Mouse (Mus musculus) thymus, postnatal 14 days (tissue): ENCODE measurements around the gene Ankrd13b.
A peak's percentile ranks its signal among the peaks of the same experiment; 100 is the strongest.

ENCODE experiments used
- DNase-seq: peaks from one replicate; pipeline ENCODE4 v3.0.0; 2021

The Ankrd13b gene

GRCm38 (mm10) chr11:77491502-77492291 is 2.2 kb upstream of the Ankrd13b start:
- peak; percentile 35 for DNase-seq

- peak; percentile 96 for DNase-seq
Measured at GRCm38 (mm10) chr11:77491123-77491501, 1.6 kb upstream of the Ankrd13b start.

- DNase-seq: no peak
Measured at GRCm38 (mm10) chr11:77490451-77490850, 973 bp upstream of the Ankrd13b start.

- peak; percentile 55 for DNase-seq
Measured at GRCm38 (mm10) chr11:77488771-77489581, 502 bp downstream of the Ankrd13b start.

- no peak for DNase-seq
Measured at GRCm38 (mm10) chr11:77486798-77487197, 2.7 kb downstream of the Ankrd13b start.

- DNase-seq: no peak
Measured at GRCm38 (mm10) chr11:77485229-77485628, 4.2 kb downstream of the Ankrd13b start.

GRCm38 (mm10) chr11:77483510-77484255 is 5.8 kb downstream of the Ankrd13b start:
- peak; percentile 84 for DNase-seq

- DNase-seq: no peak
Measured at GRCm38 (mm10) chr11:77483043-77483442, 6.4 kb downstream of the Ankrd13b start.

- DNase-seq: no peak
Measured at GRCm38 (mm10) chr11:77476895-77477294, 12.6 kb downstream of the Ankrd13b start.

- DNase-seq: no peak
Measured at GRCm38 (mm10) chr11:77476216-77476615, 13.3 kb downstream of the Ankrd13b start.

GRCm38 (mm10) chr11:77472775-77473174 is 16.7 kb downstream of the Ankrd13b start:
- DNase-seq: no peak

GRCm38 (mm10) chr11:77471407-77471806 is 18.1 kb downstream of the Ankrd13b start:
- no peak for DNase-seq

- DNase-seq: no peak
Measured at GRCm38 (mm10) chr11:77468397-77468796, 21.1 kb downstream of the Ankrd13b start.

GRCm38 (mm10) chr11:77467784-77468183 is 21.7 kb downstream of the Ankrd13b start:
- DNase-seq: peak; percentile 90

- DNase-seq: peak; percentile 95
Measured at GRCm38 (mm10) chr11:77467157-77467556, 22.3 kb downstream of the Ankrd13b start.

- no peak for DNase-seq
Measured at GRCm38 (mm10) chr11:77466544-77466943, 22.9 kb downstream of the Ankrd13b start.

- DNase-seq: no peak
Measured at GRCm38 (mm10) chr11:77465111-77465510, 24.4 kb downstream of the Ankrd13b start.

- no peak for DNase-seq
Measured at GRCm38 (mm10) chr11:77464684-77465083, 24.8 kb downstream of the Ankrd13b start.

GRCm38 (mm10) chr11:77463786-77464185 is 25.7 kb downstream of the Ankrd13b start:
- DNase-seq: no peak

GRCm38 (mm10) chr11:77463101-77463445 is 26.4 kb downstream of the Ankrd13b start:
- no peak for DNase-seq

- DNase-seq: no peak
Measured at GRCm38 (mm10) chr11:77462283-77463100, 27.0 kb downstream of the Ankrd13b start, which contains the start of gene Coro6. Coro6 (plus strand) TSS chr11:77462411.

GRCm38 (mm10) chr11:77461856-77462255 is 27.6 kb downstream of the Ankrd13b start:
- no peak for DNase-seq
